Mouse (Mus musculus) liver, postnatal 0 days (tissue): ENCODE results near the gene Zfp553.

Experiments
- CTCF ChIP-seq: sonication (generic); IDR thresholded peaks from 2 replicates; pipeline ENCODE4 v1.5.1; 2016; ENCODE audit warnings: antibody characterized with exemption, low read depth
- EP300 ChIP-seq: IDR thresholded peaks from 2 replicates; pipeline ENCODE4 v1.6.1; 2016; ENCODE audit warnings: antibody characterized with exemption, low read depth, mild to moderate bottlenecking

DNA sequence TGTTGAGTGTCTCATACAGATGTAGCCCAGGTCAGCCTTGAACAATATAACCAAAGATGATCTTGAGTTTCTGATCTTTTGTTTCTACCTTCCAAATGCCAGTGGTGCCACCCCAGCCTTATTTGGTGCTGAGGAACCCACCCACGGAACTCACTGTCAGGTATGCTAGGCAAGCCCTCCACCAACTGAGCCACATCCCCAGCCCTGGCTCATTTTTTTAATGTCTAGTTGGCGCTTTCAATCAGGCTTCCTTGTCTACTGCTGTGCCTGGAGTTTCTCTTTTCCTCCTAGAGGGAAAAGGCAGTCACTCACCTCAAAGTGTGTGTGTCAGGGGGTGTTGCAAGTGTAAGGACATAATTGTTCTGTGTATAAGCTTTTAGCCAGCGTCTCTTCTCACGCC lies 38.2 kb downstream of the Zfp553 start:
- TF ChIP-seq EP300, result no peak
- TF ChIP-seq CTCF, result no peak
